Mouse (Mus musculus) gastrocnemius, postnatal 36 days (tissue): ENCODE results near the gene Tifab. TPM values are rescaled to one million over a fixed set of nuclear protein-coding genes. Genes with fewer than 3 reads are reported as not detected.
"Not testable (repeated sequence)": the region's sequence is repeated elsewhere in the genome, so short reads cannot be mapped to it uniquely, and the experiment has no call there.

ENCODE experiments used
- DNase-seq, 2 experiments: peaks; one replicate each; pipeline ENCODE4 v3.0.0; 2022
- intact Hi-C: fragments of 180-260 bp; cut with DNase I; formaldehyde crosslinking; loops from one replicate; pipeline ENCODE4 v1.15.1; 2025
- long read RNA-seq, 2 experiments: library from polyadenylated mRNA; stranded (forward); transcript quantifications; one replicate each; pipeline ENCODE4 v2.0.0; 2021
- total RNA-seq, 2 experiments: library from RNA; stranded (reverse); gene quantifications; 2 replicates each; pipeline ENCODE4 v1.2.3; 2021

The Tifab gene
- under 1 TPM; 0.18 to 0.35 TPM for total RNA-seq
- long read RNA-seq, experiment 1, result 0 reads
- long read RNA-seq, experiment 2, partial matches to known transcripts, result 0 of 1 reads
- long read RNA-seq, experiment 2, other reads (novel, unspliced or antisense), result 1 of 1 reads

GRCm38 (mm10) chr13:56178416-56179035 lies at the start of gene Tifab:
Gene Tifab, minus strand, starts transcription at chr13:56178885.
- no peak for DNase-seq
- intact Hi-C loops, result no loop called here

GRCm38 (mm10) chr13:56226175-56226954 lies 47.7 kb upstream of the Tifab start:
- intact Hi-C loops, result no loop called here

GRCm38 (mm10) chr13:56223625-56224024 lies 44.9 kb upstream of the Tifab start:
- intact Hi-C loops, result no loop called here

More at GRCm38 (mm10) chr13:56226175-56226954, 47.7 kb upstream of the Tifab start:
- no peak for DNase-seq

GRCm38 (mm10) chr13:56222849-56223246 lies 44.2 kb upstream of the Tifab start:
- intact Hi-C loops, result no loop called here
- DNase-seq, result no peak

More at GRCm38 (mm10) chr13:56223625-56224024, 44.9 kb upstream of the Tifab start:
- DNase-seq, result no peak

GRCm38 (mm10) chr13:56221995-56222848 lies 43.5 kb upstream of the Tifab start:
- DNase-seq, result no peak
- intact Hi-C loops, result no loop called here

- intact Hi-C loops, result no loop called here
Measured at GRCm38 (mm10) chr13:56221129-56221910, 42.6 kb upstream of the Tifab start.

DNA sequence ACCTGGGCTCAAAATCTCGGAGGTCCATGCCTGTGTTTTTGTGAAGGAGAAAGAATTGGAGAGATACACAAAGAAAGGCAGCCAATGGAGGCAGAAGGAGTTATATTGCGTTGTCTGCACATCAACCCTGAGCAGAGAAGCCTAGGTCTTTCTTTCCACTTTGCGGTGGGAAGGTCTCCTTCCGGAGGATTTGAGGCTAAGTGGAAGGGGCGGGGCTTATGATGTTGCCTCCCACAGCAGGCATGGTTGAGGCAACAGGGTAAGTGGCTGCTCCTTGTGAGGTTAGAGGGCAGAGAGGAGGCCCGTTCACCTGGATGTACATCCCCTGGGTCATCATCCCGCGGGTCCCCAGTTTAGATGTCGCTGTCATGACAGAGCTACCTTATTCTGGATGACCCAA lies 40.6 kb upstream of the Tifab start:
- intact Hi-C loops, result no loop called here
- DNase-seq, result no peak

More at GRCm38 (mm10) chr13:56221129-56221910, 42.6 kb upstream of the Tifab start:
- no peak for DNase-seq

DNA sequence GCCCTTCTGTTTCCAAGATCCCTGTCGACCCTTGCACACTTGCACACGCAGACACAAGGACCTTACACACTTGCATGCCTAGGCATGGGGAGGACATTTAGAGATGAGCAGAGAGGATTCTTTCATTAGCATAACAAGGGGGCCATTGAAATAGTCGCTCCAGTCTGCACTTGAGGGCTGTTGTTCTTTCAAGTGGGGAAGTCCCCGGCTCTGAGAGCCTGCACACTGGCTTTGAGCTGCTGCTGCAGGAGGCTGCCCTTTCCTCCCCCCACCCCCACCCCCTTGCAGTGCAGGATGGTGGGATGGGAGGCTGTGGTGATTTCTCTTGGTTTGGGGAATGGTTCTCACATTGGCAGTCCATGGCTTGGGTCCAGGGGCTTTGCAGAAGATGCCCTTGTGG lies 37.4 kb upstream of the Tifab start:
- no peak for DNase-seq
- intact Hi-C loops, result no loop called here

- no peak for DNase-seq
- intact Hi-C loops, result no loop called here
Measured at GRCm38 (mm10) chr13:56214633-56215032, 35.9 kb upstream of the Tifab start.

- no peak for DNase-seq
- intact Hi-C loops, result no loop called here
Measured at GRCm38 (mm10) chr13:56209067-56209411, 30.4 kb upstream of the Tifab start.

DNA sequence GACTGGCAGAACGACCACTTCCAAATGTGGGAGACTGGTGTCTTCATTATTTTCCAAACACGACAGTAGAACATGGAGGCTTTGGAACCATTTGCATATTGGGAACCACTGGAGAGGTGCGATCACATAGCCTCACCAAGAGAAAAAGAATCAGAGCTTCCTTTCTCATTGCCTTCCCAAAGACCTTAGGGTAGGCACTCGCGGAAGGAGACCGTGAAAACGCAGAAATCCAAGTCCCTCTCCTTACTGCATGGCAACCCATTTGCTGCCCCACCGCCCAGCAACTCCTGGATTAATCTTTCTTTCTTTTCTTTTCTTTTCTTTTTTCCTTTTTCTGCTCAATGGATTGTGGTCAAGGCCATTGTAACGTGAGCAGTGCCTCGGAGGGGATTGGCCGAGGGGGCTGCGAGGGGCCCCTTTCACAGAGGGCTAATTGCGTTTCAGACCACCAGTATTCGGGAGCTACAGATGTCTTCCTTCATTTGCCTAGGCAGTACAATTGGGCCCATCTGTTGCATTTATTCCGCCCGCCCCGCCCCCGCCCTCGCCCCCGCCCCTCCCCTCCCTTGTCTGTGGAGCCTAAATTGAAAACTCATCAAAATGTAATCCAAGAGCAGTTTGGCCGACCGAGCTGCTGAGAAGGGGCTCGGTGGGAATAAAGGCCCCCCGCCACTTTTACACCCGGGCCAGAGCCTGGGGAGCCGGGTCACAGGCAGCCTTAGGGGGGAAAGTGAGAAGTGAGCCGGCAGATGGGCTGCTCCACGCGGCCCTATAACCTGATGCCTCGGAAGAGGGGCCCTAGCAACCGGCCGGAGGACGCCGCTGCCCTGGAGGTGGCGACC lies 29.8 kb upstream of the Tifab start:
- no peak for DNase-seq
- intact Hi-C loops, result no loop called here

GRCm38 (mm10) chr13:56199506-56199905 lies 20.8 kb upstream of the Tifab start:
- intact Hi-C loops, result loop anchor here (2.0 to 5.0 kb wide), 2 partner anchors 67 to 228 kb away; partner anchors contain the start of gene Gm3045
- no peak for DNase-seq

DNA sequence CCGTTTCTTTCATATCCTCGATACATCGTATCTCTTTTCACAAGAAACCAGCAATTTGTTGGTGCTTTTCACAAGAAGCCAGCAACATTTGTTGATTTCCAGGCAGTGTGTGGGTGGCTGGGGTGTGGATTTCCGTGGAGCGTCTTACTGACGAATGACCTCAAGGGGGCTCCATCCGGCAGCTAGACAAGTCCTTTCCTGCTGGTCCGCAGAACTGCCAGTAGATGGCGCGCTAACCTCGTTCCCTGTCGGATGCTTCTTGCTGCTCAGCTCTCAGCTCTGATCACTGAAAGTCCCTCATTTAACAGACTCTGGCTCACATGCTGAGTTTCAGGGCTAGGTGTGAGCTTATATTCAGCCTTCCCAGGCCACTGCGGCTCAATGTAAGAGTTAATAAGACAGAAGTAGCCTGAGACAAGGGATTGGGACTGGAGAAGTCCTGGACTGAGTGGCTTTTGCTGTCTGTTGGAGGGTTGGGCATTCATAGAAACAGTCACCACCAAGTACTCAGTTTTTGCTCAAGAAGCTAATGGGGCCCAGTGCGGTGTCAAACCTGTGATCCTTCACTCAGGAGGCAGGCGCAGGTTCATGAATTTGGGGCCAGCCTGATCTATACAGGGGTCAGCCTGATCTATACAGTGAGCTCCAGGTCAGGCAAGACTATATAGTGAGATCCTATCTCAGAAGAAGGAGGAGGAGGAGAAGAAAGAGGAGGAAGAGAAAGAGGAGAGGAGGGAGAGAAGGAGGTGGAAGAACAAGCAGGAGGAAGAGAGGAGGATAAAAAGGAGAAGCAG lies 19.0 kb upstream of the Tifab start:
- intact Hi-C loops, result loop anchor here (2.0 to 5.0 kb wide), 2 partner anchors 69 to 230 kb away; partner anchors contain the start of gene Gm3045
- peak; percentile 70 to 79 for DNase-seq

DNA sequence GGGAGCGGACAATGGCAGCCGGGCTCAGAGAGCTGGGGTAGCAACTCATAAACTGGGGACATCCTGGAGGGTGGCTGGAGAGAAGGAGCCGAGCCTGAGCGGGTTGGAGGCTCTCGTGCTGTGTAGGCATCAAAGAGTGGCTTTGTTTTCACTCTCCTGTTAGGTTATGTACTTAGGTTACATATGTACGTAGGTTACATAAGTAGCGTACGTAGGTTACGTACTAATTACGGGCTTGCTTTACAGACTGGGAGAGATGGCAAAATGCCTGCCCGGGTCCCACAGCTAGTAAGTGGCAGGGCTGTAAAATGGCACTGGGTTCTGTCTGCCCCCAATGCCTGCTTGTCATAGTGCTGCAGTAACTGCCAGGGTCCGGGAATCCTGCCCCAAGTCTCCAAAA lies 18.3 kb upstream of the Tifab start:
- DNase-seq, result no peak
- intact Hi-C loops, result loop anchor here (5.0 kb wide), 1 partner anchor 230 kb away; the partner anchor contains the start of gene Gm3045

- not testable (repeated sequence) for DNase-seq
- intact Hi-C loops, result loop anchor here (5.0 kb wide), 1 partner anchor 231 kb away; the partner anchor contains the start of gene Gm3045
Measured at GRCm38 (mm10) chr13:56195824-56196223, 17.1 kb upstream of the Tifab start.

GRCm38 (mm10) chr13:56194181-56194580 lies 15.5 kb upstream of the Tifab start:
- intact Hi-C loops, DNase-seq: not testable (repeated sequence)

- no peak for DNase-seq
- intact Hi-C loops, result loop anchor here (2.0 kb wide), 1 partner anchor 46 kb away; no protein-coding TSS in a partner anchor
Measured at GRCm38 (mm10) chr13:56191225-56191624, 12.5 kb upstream of the Tifab start.

DNA sequence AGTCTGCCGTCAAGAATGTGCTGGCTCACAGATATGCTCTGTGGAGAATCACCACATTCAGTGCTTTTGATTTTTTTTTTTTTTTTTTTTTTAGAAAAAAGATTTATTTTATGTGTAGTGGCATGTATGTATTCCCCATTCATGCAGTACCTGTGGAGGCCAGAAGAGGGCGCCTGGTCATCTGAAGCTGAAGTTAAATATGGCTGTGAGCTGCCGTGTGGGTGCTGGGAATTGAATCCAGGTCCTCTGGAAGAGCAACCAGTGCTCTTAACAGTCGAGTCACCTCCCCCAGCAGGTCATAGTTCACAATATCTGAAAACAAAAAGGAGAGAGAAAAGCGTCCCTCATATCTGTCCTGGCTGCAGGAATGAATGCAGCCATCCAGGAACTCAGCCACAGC lies 11.0 kb upstream of the Tifab start:
- DNase-seq, result no peak
- intact Hi-C loops, result loop anchor here (2.0 kb wide), 1 partner anchor 45 kb away; no protein-coding TSS in a partner anchor
